Mouse (Mus musculus) thymus, adult 2 months (tissue): Measurements from ENCODE around the gene Prkn. TPM values are rescaled to one million over a fixed set of nuclear protein-coding genes. Genes with fewer than 3 reads are reported as not detected.

Experiments used
- DNase-seq: peaks from one replicate; pipeline ENCODE4 v3.0.0; 2021
- H3K27ac ChIP-seq: fragments of 200-500 bp; 2 replicates; pipeline ENCODE4 v1.5.1; 2012; ENCODE audit warnings: low read length, control low read depth; ENCODE audit not compliant: control insufficient read depth, insufficient read depth
- H3K27me3 ChIP-seq: fragments of 200-500 bp; 2 replicates; pipeline ENCODE4 v1.6.1; 2012; ENCODE audit warnings: mild to moderate bottlenecking, low read length, moderate library complexity, mixed read lengths; ENCODE audit not compliant: control insufficient read depth, insufficient read depth
- H3K36me3 ChIP-seq: fragments of 200-500 bp; 2 replicates; pipeline ENCODE4 v1.6.1; 2012; ENCODE audit warnings: mild to moderate bottlenecking, low read length, moderate library complexity; ENCODE audit not compliant: control insufficient read depth, insufficient read depth
- H3K4me1 ChIP-seq: fragments of 200-500 bp; replicated peaks from 2 replicates; pipeline ENCODE4 v1.6.1; 2012; ENCODE audit warnings: low read length; ENCODE audit not compliant: control insufficient read depth, insufficient read depth
- H3K4me3 ChIP-seq: fragments of 200-500 bp; 2 replicates; pipeline ENCODE4 v1.5.1; 2012; ENCODE audit warnings: mild to moderate bottlenecking, low read length, control low read depth, moderate library complexity; ENCODE audit not compliant: control insufficient read depth, insufficient read depth
- CTCF ChIP-seq: fragments of 200-500 bp; IDR thresholded peaks from 2 replicates; pipeline ENCODE4 v1.5.1; 2012; ENCODE audit warnings: mild to moderate bottlenecking, control low read depth, low read length, moderate library complexity, borderline replicate concordance; ENCODE audit not compliant: control insufficient read depth, poor library complexity, insufficient read depth; ENCODE audit errors: extremely low read depth
- POLR2A ChIP-seq: fragments of 200-500 bp; IDR thresholded peaks from 2 replicates; pipeline ENCODE4 v1.6.1; 2012; ENCODE audit warnings: mild to moderate bottlenecking, low read length, control low read depth, moderate library complexity; ENCODE audit not compliant: control insufficient read depth, poor library complexity, insufficient read depth; ENCODE audit errors: extremely low read depth
- WGBS: fragments of 180-500 bp; shearing (Covaris S2); methylation state at CpG from one replicate; pipeline ENCODE4 v1.1.7; 2018; 5-methylcytosine and 5-hydroxymethylcytosine counted together
- polyA plus RNA-seq: library from polyadenylated mRNA; depleted of rRNA; stranded (reverse); fragments of >200 nt; gene quantifications from 2 replicates; pipeline ENCODE4 v1.2.3, GENCODE M21; 2012

Prkn gene
- polyA plus RNA-seq, 1 experiment, result 1.4 TPM

GRCm38 (mm10) chr17:11271876-11272275, 431.7 kb downstream of the Prkn start:
- TF ChIP-seq POLR2A (no peak), CTCF (no peak)
- H3K27me3 ChIP-seq, result no peaks in the 10 kb centered on the region
- no peak for DNase-seq
- no peaks in the 10 kb centered on the region for H3K36me3 ChIP-seq
- no peak overlapping the region for H3K27ac ChIP-seq
- H3K4me3 ChIP-seq, result no peak overlapping the region
- no peaks in the 10 kb centered on the region for H3K4me1 ChIP-seq

DNA sequence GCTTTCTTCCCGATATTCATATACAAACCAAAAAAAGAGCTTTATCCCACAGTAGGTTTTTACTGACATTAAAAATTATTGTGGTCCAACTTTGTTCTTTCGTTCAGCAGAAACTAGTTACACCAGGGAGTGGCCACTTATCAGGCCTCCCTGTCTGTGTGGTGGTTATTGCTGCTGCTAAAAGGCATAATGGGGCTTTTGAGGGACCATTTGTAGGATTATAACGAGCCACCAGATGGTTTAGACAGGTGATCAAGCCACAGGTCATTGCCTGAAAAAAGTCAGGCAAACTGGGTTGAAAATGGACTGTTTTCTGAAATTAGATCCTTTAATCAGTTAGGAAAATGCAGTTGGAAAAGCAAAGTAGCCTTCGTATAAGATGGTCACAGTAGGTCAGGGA, 444.1 kb downstream of the Prkn start:
- 86% methylated on average over 4 of the region's 4 CpGs for WGBS
- TF ChIP-seq POLR2A (no peak), CTCF (no peak)

DNA sequence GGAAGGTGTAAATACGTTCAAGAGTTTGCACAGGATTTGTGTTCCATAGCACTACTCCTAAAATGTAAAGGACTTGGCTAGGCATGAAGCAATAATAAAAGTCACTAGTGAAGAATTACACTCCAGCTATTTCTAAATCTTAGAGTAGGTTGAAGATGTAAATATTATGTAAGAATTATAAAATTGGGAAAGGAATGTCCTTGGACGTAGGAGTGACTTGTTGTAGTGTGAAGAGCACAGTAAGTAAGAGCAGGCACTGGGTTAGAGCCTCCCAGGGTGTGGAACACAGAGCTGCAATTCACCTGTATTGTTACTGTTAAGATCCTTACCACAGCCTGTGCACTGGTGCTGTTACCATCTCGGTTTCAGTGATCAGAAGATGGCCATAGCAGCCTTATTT, 450.0 kb downstream of the Prkn start:
- Histone ChIP-seq H3K27me3 (no peaks in the 10 kb centered on the region), H3K4me1 (no peaks in the 10 kb centered on the region), H3K36me3 (no peaks in the 10 kb centered on the region), H3K27ac (no peak overlapping the region), H3K4me3 (no peak overlapping the region)
- DNase-seq, result no peak
- TF ChIP-seq CTCF (no peak), POLR2A (no peak)
- WGBS, result 80% methylated on average over 3 of the region's 3 CpGs

More for the DNA sequence above, 444.1 kb downstream of the Prkn start:
- DNase-seq, result no peak
- Histone ChIP-seq H3K4me3 (no peak overlapping the region), H3K4me1 (no peaks in the 10 kb centered on the region), H3K27ac (no peak overlapping the region), H3K36me3 (no peaks in the 10 kb centered on the region), H3K27me3 (no peaks in the 10 kb centered on the region)

- Histone ChIP-seq H3K36me3 (no peaks in the 10 kb centered on the region), H3K4me1 (no peaks in the 10 kb centered on the region), H3K4me3 (no peak overlapping the region), H3K27me3 (no peaks in the 10 kb centered on the region), H3K27ac (no peak overlapping the region)
- no peak for DNase-seq
- WGBS, result 86% methylated on average over 9 of the region's 9 CpGs
- TF ChIP-seq CTCF, result no peak
- no peak for TF ChIP-seq POLR2A
These were observed 462.9 kb downstream of the Prkn start for GRCm38 (mm10) chr17:11303116-11303515.

GRCm38 (mm10) chr17:11309843-11310242, 469.7 kb downstream of the Prkn start:
- no peak for TF ChIP-seq CTCF
- no peak for TF ChIP-seq POLR2A
- 58% methylated on average over 1 of the region's 1 CpGs for WGBS
- Histone ChIP-seq H3K4me1 (no peaks in the 10 kb centered on the region), H3K27me3 (no peaks in the 10 kb centered on the region), H3K36me3 (no peaks in the 10 kb centered on the region), H3K27ac (no peak overlapping the region), H3K4me3 (no peak overlapping the region)
- DNase-seq, result no peak

DNA sequence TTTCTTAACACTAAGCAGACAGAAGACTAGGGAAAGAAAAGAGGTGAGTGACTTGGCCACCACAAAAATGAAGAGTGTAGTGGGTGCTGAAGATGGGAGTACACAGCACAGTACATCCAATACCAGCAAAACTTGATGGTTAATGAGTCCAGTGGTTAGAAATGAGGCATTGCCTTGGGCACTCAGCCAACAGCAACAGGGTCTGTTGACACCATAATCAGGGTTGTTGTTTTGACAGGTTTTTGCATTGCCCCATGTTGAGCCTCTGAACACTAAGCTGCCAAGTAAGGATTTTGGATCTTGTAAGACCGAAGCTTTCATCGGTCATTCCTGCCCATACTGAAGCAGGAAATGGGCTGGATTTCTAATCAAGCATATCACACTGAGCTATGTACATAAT, 474.0 kb downstream of the Prkn start:
- no peaks in the 10 kb centered on the region for H3K36me3 ChIP-seq
- no peaks in the 10 kb centered on the region for H3K4me1 ChIP-seq
- no peak for DNase-seq
- WGBS, result 88% methylated on average over 2 of the region's 2 CpGs
- H3K4me3 ChIP-seq, result no peak overlapping the region
- TF ChIP-seq CTCF (no peak), POLR2A (no peak)
- H3K27me3 ChIP-seq, result no peaks in the 10 kb centered on the region
- H3K27ac ChIP-seq, result no peak overlapping the region

GRCm38 (mm10) chr17:11315675-11316074, 475.5 kb downstream of the Prkn start:
- 98% methylated on average over 4 of the region's 4 CpGs for WGBS
- H3K27ac ChIP-seq, result no peak overlapping the region
- no peak for TF ChIP-seq CTCF
- TF ChIP-seq POLR2A, result no peak
- DNase-seq, result no peak
- H3K27me3 ChIP-seq, result no peaks in the 10 kb centered on the region
- no peaks in the 10 kb centered on the region for H3K4me1 ChIP-seq
- H3K36me3 ChIP-seq, result no peaks in the 10 kb centered on the region
- H3K4me3 ChIP-seq, result no peak overlapping the region
